In genomic region chr15:7084780-7085497, GRCm38 (mm10) we compare ENCODE assay signal across 10 mouse cellular contexts. TPM values are rescaled to one million over a fixed set of nuclear protein-coding genes. Genes with fewer than 3 reads are reported as not detected.
A peak's percentile ranks its signal among the peaks of the same experiment; 100 is the strongest.
DNase-seq lines count a peak whose midpoint lies in the region; ATAC-seq lines count a peak whose summit lies in the region.
"Had no signal": no experiment of that assay in that cellular context is flagged by ENCODE, and none has a peak within 500 bp of the region (broad histone marks: within the 10 kb centered on the region; RNA-seq: fewer than 3 reads in every experiment).

No protein-coding gene starts in this region.

- H3K9me3 ChIP-seq in heart, embryonic 11.5 days (replicated peaks; ENCODE audit: control insufficient read depth, low read length), result no peaks in the 10 kb centered on the region
- H3K9me3 ChIP-seq in liver, embryonic 16.5 days (replicated peaks; ENCODE audit: control insufficient read depth, low read length), result no peaks in the 10 kb centered on the region
- H3K9me3 ChIP-seq: heart, embryonic 13.5 days had no signal

- H3K36me3 ChIP-seq in heart, embryonic 11.5 days (ENCODE audit: control insufficient read depth, insufficient read depth, low read length), result no peaks in the 10 kb centered on the region
- H3K36me3 ChIP-seq in liver, embryonic 16.5 days (ENCODE audit: control insufficient read depth, insufficient read depth), result no peaks in the 10 kb centered on the region
- H3K36me3 ChIP-seq: heart, embryonic 13.5 days had no signal

- H3K9ac ChIP-seq in heart, embryonic 11.5 days (ENCODE audit: low read depth, low read length), result no peak overlapping the region
- H3K9ac ChIP-seq in liver, embryonic 16.5 days (ENCODE audit: low read depth, low read length), result no peak overlapping the region
- H3K9ac ChIP-seq: heart, embryonic 13.5 days had no signal

- H3K4me2 ChIP-seq in heart, embryonic 11.5 days, result no peak overlapping the region
- H3K4me2 ChIP-seq in liver, embryonic 16.5 days (ENCODE audit: low read depth, low read length), result no peak overlapping the region
- H3K4me2 ChIP-seq: heart, embryonic 13.5 days had no signal

- H3K4me1 ChIP-seq in heart, embryonic 11.5 days (ENCODE audit: control insufficient read depth, insufficient read depth, low read length), result peaks cover 7% of the 10 kb centered on the region; the same call in 1 of the 2 replicates
- no peaks in the 10 kb centered on the region; the same call in 1 of the 2 replicates for H3K4me1 ChIP-seq in liver, embryonic 16.5 days (ENCODE audit: control insufficient read depth, low read depth, low read length)

- peak; percentile 44 for DNase-seq in heart, adult 8-10 months (ENCODE audit: low spot score)
- DNase-seq in 416B (ENCODE audit: low read depth) (peak; percentile 70), adipocyte (ENCODE audit: low spot score) (no peak)
- DNase-seq in c-Kit-positive CD71-negative TER-119-negative erythroid progenitor cells, embryonic 14.5 days (ENCODE audit: low read depth), result peak; percentile 56
- no peak for DNase-seq in urinary bladder, adult 2 months (ENCODE audit: low spot score)
- no peak for DNase-seq in ovary, adult 18-20 months (ENCODE audit: low spot score)

- WGBS in heart, embryonic 11.5 days (ENCODE audit: insufficient replicate concordance), result 53% methylated on average over 8 of the region's 8 CpGs
- 12% methylated on average over 8 of the region's 8 CpGs for WGBS in liver, embryonic 16.5 days (ENCODE audit: insufficient replicate concordance)

- H3K27ac ChIP-seq in heart, embryonic 11.5 days (ENCODE audit: low read depth, low read length), result no peak overlapping the region
- no peak overlapping the region for H3K27ac ChIP-seq in liver, embryonic 16.5 days (ENCODE audit: low read length)
- H3K27ac ChIP-seq: heart, embryonic 13.5 days had no signal

- no peak overlapping the region for H3K4me3 ChIP-seq in heart, embryonic 11.5 days (ENCODE audit: low read depth, low read length)
- H3K4me3 ChIP-seq in liver, embryonic 16.5 days (ENCODE audit: low read depth, low read length), result no peak overlapping the region
- H3K4me3 ChIP-seq: heart, embryonic 13.5 days had no signal

- H3K27me3 ChIP-seq in heart, embryonic 11.5 days (ENCODE audit: control insufficient read depth, insufficient read depth, low read length), result no peaks in the 10 kb centered on the region; the same call in 1 of the 2 replicates
- no peaks in the 10 kb centered on the region for H3K27me3 ChIP-seq in liver, embryonic 16.5 days (ENCODE audit: control insufficient read depth, insufficient read depth, low read depth, low read length)
- H3K27me3 ChIP-seq: Patski had no signal

- no peak for ATAC-seq in heart, embryonic 11.5 days (replicated peaks; ENCODE audit: insufficient number of reproducible peaks, low FRiP score, low TSS enrichment)
- peak; percentile 41; the same call in 1 of the 2 replicates for ATAC-seq in liver, embryonic 16.5 days (ENCODE audit: low read depth)
- ATAC-seq: Patski had no signal

RNA-seq across cellular contexts. Expression of gene Lifr, which starts 5.5 kb away (rescaled TPM):
- 10 to 100 TPM; 51.5 to 61.6 (median 57.9) TPM for total RNA-seq in heart, adult 8-10 months (2022)
- 22.1 and 31.4 TPM in 2 replicates for polyA plus RNA-seq in heart, embryonic 11.5 days (2014; fragmentation: Nextera tagmentation; extraction: Ambion mirVana)
- 29.1 and 33.6 TPM in 2 replicates for polyA plus RNA-seq in liver, embryonic 16.5 days (2015; fragmentation: Nextera tagmentation; extraction: Ambion mirVana)
- polyA plus RNA-seq in urinary bladder, adult 2 months (2012; rRNA removed), result 13.2 and 19.8 TPM in 2 replicates

Comparison
In these comparisons a context has a peak if more than half of its experiments do, and no peak if none do; other contexts are left out.
1. DNase-seq: peak in heart, adult 8-10 months (single experiment), 416B (single experiment) and c-Kit-positive CD71-negative TER-119-negative erythroid progenitor cells, embryonic 14.5 days (single experiment); none in adipocyte (single experiment), urinary bladder, adult 2 months (single experiment) and ovary, adult 18-20 months (single experiment).